Mouse (Mus musculus): ENCODE results near the gene Mlkl. TPM values are rescaled to one million over a fixed set of nuclear protein-coding genes. Genes with fewer than 3 reads are reported as not detected.
"Not testable (repeated sequence)": the region's sequence is repeated elsewhere in the genome, so short reads cannot be mapped to it uniquely, and the experiment has no call there.

Mlkl gene
- total RNA-seq, 2 experiments from 2014 or later = 0.30 to 0.41 TPM

DNA sequence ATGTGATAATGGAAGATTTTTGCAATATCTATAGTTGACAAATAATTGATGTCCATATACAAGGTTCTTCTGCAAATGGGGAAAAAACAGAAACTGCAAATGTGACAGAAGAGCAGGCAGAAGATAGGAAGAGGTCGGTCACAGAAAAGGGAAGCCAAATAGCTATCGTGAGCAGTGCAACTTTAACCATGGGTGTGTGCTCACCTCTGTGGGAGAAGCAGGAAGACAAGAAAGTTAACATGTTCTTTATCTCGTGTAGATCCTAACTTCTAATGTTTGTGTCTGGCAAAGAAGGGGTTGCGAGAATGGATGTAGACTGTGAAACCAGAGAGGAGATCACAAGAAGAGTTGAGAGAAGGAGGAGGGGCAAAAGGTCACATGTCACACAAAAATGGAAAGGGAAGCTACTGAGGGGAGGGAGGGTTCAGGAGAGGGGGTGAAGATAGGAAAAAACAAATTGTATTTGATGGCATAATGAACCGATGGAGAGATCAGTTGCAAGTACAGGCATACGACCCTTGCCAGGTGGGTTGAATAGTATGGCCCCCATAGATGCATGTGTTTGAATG is 12.7 kb downstream of the Mlkl start:
- intact Hi-C loops (cut with DNase I) = no loop called here
- DNase-seq (ENCODE audit: low spot score in 2 of 2) = no peak

DNA sequence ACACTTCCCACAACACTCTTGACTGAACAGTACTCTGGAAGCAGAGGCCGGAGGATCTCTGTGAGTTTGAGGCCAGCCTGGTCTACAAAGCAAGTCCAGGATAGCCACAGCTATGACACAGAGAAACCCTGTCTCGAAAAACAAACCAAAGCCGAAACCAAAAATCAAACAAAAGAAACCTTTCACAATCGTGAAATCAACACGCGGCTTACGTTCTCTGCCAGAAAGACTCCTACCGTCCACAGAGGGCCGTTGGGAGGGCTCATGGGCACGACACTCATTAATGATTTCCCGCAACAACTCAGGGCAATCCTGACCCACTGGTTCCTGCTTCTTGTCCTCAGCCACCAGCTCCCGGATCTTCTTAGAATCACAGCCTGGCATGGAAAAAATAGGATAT is 23.2 kb downstream of the Mlkl start:
- intact Hi-C loops (cut with DNase I) = no loop called here
- DNase-seq (ENCODE audit: low spot score in 2 of 2) = no peak

DNA sequence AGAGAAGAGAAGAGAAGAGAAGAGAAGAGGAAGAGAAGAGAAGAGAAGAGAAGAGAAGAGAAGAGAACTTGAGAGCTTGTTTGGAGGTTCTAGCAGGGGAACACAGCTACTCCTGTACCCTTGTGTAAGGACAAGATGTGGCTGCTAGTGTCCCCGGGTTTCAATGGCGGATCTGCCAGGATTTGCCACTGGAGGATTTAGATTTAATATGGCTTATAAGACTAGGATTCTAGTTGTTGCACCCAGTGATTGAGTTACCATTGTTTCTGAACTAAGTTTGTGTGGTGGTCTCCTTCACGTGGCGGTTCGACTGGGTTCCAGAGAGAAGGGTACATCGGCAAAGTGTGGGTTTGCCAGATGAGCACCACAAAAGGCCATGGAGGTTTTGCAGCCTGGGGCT is 24.0 kb downstream of the Mlkl start:
- DNase-seq (ENCODE audit: low spot score in 2 of 2); intact Hi-C loops (cut with DNase I): not testable (repeated sequence)

DNA sequence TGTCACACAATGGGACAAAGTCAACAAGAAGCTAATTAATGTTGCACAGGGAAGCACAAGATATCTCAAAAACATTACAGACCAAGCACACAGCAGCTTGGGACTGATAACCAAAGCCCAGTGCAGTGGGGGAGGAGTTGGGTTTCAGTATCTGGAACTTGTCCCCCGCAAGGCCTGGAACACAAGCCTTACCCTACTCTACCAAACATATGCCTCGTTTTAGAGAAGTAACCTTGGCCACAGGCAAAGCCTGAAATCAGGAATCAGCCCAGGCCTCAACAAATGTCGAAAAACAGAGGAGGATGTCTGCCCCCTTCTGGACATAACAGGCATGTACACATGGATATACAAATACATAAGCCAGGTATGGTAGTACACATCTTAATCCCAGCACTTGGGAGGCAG is 25.2 kb downstream of the Mlkl start:
- intact Hi-C loops (cut with DNase I) = no loop called here
- no peak for DNase-seq (ENCODE audit: low spot score in 2 of 2)

DNA sequence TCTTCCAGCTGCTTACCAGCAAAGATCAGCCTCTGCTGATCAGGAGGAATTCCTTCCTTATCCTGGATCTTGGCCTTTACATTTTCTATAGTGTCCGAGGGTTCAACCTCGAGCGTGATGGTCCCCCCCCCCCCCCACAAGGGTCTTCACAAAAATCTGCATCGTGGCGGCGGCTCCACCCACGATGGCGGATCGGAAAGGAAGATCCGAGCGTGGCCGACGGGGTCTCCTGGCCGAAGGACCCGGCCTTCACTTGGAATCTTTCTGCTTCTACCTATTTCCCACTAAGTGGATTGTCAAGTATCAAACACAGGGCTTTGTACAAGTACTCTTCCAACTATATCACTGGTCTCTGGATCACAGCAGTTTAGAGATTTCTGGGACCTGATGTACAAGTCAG is 28.0 kb downstream of the Mlkl start:
- DNase-seq (ENCODE audit: low spot score in 2 of 2); intact Hi-C loops (cut with DNase I): not testable (repeated sequence)

DNA sequence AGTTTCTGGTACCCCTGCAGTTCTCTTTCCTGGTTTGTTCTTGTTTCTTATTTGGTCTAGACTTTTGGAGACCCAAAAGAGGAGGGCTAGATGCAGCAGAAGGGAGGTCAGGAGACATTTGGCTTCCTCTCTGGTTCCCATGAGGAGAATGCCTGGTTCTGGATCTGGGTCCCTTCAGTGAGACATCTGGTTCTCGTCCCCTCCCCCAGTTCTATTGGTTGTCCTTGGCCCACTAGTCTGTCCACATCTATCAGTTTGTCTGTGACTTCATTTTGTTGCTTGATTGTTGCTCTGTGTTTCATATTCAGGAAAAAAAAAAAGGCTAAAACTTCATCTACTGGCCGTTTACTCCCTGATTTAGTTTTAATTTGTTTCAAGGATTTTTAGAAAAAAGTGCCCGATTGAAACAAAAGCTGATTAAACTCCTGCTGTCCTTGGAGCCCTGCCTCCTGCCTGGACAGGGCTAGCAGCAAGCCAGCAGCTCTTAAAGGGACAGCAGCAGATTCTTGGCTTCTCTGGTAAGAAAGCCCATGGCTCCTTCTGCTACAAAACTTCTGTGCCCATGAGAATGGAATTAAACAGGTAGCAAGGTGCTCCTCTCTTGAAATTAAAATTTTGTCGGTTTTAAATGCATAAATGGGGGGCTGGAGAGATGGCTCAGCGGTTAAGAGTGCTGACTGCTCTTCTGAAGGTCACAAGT is 32.8 kb downstream of the Mlkl start:
- intact Hi-C loops (cut with DNase I) = no loop called here
- DNase-seq (ENCODE audit: low spot score in 2 of 2) = peak in 1 of 2 experiments; percentile 3

DNA sequence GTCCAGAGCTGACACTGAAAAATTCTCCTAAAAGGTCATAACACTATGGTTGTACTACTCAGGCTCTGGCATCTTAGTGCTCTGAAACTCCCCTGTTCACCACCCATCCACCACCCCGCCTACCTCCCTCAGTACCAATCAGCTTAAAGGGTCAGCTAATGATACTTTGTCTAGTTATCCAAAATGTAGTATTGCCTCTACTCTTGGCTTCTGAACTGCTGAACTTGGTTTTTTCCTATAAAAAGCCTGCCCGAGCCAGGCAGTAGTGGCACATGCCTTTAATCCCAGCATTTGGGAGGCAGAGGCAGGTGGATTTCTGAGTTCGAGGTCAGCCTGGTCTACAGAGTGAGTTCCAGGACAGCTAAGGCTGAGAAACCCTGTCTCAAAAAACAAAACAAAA is 33.6 kb downstream of the Mlkl start:
- intact Hi-C loops (cut with DNase I) = no loop called here
- no peak for DNase-seq (ENCODE audit: low spot score in 2 of 2)

DNA sequence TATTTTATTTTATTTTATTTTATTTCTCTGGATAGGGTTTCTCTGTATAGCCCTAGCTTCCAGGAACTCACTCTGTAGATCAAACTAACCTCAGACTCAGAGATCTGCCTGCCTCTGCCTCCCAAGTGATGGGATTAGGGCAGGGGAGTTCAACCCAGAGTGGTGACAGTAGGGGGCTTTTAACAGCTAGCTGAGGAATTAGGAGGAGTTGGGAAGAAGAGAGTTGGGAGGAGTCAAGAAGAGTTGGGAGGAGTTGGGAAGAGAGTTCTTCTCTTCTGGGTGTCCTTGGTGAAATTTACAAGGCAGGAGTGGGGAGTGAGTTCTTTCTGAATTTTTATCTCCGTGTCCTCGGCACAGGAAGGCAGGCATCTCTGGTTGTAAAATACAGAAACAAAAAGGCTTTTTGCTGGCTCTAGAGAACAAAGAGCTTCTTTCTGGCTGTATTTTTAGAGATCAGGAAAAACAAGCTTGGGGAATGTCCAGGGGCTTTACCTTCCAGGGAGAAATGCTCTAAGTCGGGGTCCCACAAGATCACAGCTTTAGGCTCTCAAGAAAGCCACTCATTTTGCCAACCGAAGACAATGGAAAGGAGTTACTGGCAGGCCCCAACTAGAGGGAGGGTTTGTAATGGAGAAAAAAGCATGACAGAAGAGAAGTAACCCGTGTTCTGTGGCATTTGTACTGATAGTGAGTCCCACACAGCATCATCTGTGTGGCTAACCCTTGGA is 34.7 kb downstream of the Mlkl start:
- not testable (repeated sequence) for DNase-seq (ENCODE audit: low spot score in 2 of 2)

DNA sequence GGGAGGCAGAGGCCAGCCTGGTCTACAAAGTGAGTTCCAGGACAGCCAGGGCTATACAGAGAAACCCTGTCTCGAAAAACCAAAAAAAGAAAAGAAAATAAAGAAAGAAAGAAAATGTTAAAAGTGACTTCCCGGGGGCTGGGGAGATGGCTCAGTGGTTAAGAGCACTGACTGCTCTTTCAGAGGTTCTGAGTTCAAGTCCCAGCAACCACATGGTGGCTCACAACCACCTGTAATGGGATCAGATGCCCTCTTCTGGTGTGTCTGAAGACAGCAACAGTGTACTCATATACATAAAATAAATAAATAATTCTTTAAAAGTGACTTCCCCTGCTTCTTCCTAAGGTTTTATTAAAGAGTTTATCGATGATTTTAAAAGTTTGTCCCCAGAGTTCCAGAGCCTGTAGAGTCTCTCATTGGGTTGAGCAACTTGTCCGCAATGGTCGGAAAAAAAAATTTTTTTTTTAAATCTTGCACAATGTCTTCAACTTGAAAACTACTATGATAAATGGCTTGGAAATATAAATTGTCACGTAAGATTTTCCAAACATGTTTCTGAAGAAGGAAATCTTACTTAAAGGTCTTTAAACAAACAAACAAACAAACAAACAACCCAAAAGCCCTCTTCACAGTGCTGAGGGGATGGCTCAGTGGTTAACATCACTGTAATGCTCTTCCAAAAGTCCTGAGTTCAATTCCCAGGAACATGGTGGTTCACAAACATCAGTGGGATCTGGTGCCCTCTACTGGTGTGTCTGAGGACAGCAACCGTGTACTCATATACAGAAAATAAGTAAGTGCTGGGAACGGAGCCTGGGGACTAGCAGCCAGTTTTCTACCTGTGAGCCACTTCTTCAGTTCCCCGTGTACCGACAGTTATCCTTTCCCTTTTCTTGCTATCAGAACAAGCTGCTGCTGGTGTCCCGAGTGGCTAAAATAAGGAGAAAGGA is 37.1 kb downstream of the Mlkl start:
- intact Hi-C loops (cut with DNase I) = no loop called here
- peak in 1 of 2 experiments; percentile 3 for DNase-seq (ENCODE audit: low spot score in 2 of 2)

More for the DNA sequence above, 34.7 kb downstream of the Mlkl start:
- intact Hi-C loops (cut with DNase I) = not testable (repeated sequence)

DNA sequence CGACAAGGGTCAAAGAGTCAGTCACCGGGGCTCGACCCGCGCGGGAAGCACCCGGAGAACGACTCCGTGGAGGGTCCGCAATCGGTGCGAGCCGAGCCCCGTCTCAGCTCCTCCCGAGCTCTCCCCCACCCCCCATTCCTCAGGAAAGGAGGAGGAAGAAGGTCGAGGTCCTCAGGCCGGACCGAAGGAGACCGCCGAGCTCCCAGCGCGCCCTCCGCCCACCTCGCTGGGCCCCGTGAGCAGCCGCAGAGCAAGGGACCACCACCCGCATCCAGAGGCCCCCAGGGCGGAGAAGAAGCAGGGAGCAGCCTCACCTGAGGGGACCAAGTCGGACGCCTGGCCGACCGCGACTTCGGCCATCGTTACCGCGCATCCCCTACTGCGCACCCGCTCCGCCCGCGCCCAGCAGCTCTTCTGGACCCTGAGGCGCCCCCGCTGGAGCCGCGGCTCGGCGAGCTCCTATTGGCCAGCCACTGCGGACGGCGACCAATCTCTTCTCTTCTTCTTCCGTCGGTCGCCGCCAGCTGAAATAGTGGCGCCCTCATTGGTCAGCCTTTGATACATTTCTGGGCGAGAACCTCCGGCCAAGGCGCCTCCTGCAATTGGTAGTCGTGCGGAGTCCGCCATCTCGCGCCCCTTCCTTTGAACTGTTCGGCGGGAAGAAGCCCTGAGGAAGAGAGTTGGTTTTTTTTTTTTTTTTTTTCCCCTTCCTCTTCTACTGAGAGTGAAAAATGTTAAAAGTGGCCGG is 38.0 kb downstream of the Mlkl start, which contains the start of gene Rfwd3:
TSS of gene Rfwd3 (minus strand) at position 402 of the 748 bp plus-strand sequence.
- peak; percentile 98 to 99 for DNase-seq (ENCODE audit: low spot score in 2 of 2)
- intact Hi-C loops (cut with DNase I) = loop anchor here (5.0 kb wide), 1 partner anchor 43 kb away; the partner anchor contains the start of gene Glg1

DNA sequence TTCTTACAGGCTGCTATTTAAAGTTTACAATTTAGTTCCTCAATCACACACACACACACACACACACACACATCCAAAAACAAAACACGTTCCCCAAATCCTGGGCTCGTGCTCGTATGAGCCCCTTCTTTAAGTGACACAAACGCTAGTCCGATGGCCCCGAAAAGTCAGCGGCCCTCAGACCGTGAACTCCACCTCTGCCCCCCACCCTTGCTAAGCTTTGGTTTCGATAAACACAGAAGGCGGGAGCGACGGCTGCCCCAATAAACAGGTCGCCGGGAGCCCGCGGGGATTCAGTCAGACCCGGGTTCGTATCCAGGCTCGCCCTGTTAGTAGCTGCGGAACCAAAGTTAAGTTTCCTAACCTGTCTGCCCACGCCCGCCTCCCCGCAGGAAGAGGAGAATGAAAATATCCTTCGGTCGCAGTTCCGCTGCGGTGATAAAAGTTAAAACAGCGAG is 38.6 kb downstream of the Mlkl start:
- intact Hi-C loops (cut with DNase I) = loop anchor here (5.0 kb wide), 1 partner anchor 42 kb away; the partner anchor contains the start of gene Glg1
- DNase-seq (ENCODE audit: low spot score in 2 of 2) = peak; percentile 7 to 11

DNA sequence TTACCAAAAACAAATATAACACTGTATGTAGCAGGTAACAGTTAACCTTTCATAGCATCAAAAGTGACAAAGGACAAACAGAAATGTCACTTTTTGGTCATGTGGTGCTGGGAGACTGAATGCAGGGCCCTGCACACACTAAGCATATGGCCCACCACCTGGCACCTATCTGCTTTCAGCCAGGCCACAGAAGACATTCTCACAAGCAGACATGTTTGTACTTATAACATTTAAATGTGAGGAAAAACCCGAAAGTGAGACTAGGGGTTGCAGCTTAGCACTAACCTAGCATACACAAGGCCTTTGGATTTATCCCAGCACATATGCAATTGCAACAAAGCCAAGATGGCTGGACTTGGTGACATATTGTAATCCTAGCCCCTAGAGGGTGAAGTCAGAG is 40.0 kb downstream of the Mlkl start:
- no peak for DNase-seq (ENCODE audit: low spot score in 2 of 2)
- intact Hi-C loops (cut with DNase I) = loop anchor here (5.0 kb wide), 1 partner anchor 41 kb away; the partner anchor contains the start of gene Glg1

DNA sequence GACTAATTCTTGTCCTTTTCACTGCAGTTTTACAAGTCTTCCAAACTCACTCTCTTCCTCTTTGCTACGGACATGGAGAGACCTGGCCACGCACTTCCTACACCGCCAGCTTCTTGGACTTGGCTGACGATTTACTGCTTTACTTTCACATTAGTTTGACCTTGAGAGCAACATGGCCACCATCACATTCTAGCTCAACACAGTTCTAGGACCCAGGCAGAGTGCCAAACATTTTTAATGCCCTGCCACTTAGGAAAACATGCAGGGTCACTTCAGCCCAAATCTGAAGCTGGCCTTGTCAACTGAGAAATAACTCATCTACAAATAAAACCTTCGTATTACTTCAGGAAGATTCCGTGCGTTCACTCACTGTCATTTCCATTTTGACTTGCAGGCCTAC is 46.2 kb downstream of the Mlkl start:
- intact Hi-C loops (cut with DNase I) = no loop called here
- DNase-seq (ENCODE audit: low spot score in 2 of 2) = no peak

DNA sequence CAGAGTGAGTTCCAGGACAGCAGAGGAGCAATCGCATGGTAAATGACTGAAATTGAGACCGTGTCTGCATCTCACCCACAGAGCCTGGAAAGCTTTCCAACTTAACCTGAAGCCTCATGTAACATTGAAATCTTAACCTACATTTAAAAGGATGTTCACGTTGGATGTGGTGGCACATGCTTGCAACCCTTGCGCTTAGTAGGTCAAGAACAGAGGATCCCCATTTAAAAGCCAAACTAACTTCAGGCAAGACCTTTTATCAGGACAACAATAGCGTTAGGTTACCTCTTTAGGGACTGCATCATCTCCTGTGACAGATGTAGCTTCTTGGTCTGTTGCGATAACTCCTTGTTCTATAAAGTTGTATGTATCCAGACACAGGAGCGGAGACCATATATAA is 47.4 kb downstream of the Mlkl start:
- intact Hi-C loops (cut with DNase I) = no loop called here
- DNase-seq (ENCODE audit: low spot score in 2 of 2) = no peak

DNA sequence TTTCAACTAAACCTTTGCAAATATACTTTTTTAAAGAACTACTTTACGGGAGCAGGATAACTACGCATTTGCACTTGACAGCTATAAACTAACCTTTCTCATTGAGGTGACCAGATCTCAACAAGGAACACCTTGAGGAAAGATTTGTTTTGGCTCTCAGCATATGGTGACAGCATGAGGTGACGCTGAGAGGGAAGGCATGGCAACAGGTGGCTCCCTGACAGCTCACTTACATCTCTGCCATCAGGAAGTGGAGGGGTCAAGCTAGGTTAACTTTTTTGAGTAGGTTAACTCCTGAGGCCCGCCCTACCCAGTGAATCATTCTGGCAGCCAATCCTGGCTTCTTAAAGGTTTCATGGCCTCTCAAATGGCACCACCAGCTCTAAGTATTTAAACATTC is 52.4 kb downstream of the Mlkl start:
- intact Hi-C loops (cut with DNase I) = no loop called here
- no peak for DNase-seq (ENCODE audit: low spot score in 2 of 2)

DNA sequence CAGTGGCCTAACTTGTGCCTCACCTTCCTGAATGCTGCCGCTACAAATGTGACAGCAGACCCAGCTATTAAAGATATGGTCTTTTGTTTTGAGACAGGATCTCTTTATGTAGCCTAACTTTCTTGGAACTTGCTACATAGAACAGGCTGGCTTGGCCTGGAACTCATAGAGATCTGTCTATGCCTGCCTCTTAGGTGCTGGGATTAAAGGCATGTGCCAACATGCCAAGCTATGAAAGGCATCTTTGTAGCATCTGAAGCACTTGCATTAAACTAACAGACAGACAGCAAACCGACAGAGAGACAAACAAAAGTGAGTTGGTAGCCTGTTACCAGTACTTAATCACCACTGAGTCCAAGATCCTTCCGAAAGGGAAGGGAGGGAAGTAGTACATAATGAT is 55.9 kb downstream of the Mlkl start:
- intact Hi-C loops (cut with DNase I) = no loop called here
- no peak for DNase-seq (ENCODE audit: low spot score in 2 of 2)

DNA sequence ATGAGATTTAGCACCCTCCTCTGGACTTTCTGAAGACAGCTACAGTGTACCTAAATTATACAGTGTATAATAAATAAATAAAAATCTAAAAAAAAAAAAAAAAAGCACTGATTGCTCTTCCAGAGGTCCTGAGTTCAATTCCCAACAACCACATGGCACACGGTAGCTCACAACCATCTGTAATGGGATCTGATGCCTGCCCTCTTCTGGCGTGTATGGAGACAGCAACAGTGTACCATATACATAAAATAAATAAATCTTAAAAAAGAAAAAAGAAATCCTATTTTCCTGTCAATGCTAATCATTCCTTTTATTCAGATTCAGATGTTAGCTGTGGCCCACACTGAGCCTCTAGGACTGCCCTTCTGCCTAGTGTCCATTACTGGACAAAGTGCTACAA is 69.7 kb downstream of the Mlkl start:
- no peak for DNase-seq (ENCODE audit: low spot score in 2 of 2)

DNA sequence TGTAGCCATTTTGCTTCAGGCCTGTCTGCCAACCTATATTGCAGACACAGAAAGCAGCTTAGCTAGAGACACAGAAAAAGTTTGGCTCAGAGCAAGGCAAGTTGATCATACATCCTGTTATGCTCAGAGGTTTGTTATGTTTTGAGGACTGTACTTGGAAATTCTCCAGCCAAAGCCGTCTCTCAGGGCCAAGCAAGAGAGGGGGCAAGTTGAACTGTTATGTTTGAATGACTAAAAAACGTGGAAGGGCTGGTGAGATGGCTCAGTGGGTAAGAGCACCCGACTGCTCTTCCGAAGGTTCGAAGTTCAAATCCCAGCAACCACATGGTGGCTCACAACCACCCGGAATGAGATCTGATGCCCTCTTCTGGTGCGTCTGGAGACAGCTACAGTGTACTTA is 71.8 kb downstream of the Mlkl start:
- intact Hi-C loops (cut with DNase I); DNase-seq (ENCODE audit: low spot score in 2 of 2): not testable (repeated sequence)

More for the DNA sequence above, 69.7 kb downstream of the Mlkl start:
- intact Hi-C loops (cut with DNase I) = no loop called here
